Mouse (Mus musculus) mouse trophoblast stem cell (cell line): ENCODE data around the gene Olfr986.
"Not testable (repeated sequence)": the region's sequence is repeated elsewhere in the genome, so short reads cannot be mapped to it uniquely, and the experiment has no call there.

Experiments used
- in situ Hi-C, 2 experiments: fragments of 300-500 bp; cut with MseI, MboI; formaldehyde crosslinking; loops; 2 replicates in 1 of 2; 3 replicates in 1 of 2; pipeline ENCODE4 v1.15.1; 2025

Gene Olfr986

GRCm38 (mm10) chr9:40180620-40181019 is at the start of gene Olfr986:
Olfr986 (plus strand) TSS chr9:40180920.
- in situ Hi-C loops: no loop called here

DNA sequence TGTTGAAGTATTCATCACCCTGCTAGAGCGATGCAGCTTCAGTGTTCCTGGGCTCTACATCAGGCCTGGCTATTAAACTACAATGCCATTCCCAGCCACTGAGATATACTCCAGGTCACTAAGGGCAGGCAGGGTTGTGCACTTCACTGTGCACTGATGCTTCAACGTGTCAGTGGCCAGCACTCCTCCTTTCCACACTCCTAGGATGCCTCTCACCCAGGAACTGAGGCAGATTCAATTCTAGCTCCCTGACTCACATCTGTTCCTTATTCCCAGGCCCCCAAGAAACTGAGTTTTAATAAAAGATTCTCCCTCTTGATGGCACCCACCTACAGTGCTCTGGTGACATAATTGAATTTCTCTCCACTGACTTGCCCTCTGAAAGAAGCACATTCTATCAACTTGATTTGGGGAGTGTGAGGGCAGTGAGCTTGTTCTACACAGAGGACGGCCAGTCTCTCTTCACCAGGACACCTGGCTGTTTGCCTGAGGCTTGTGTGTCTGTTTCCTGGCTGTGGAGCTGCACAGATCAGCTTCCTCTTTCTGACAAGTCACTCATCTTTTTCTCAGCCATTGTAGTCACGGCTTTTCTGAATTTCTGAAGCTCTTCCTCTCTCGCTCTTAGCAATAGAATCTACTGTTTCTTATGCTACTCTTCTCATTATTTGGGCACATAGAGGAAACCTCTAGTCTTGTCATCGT is 43.6 kb upstream of the Olfr986 start:
- in situ Hi-C loops: no loop called here

- in situ Hi-C loops: no loop called here
Observed at GRCm38 (mm10) chr9:40139484-40139883, 41.2 kb upstream of the Olfr986 start.

- in situ Hi-C loops: no loop called here
Observed at GRCm38 (mm10) chr9:40141544-40141943, 39.2 kb upstream of the Olfr986 start.

DNA sequence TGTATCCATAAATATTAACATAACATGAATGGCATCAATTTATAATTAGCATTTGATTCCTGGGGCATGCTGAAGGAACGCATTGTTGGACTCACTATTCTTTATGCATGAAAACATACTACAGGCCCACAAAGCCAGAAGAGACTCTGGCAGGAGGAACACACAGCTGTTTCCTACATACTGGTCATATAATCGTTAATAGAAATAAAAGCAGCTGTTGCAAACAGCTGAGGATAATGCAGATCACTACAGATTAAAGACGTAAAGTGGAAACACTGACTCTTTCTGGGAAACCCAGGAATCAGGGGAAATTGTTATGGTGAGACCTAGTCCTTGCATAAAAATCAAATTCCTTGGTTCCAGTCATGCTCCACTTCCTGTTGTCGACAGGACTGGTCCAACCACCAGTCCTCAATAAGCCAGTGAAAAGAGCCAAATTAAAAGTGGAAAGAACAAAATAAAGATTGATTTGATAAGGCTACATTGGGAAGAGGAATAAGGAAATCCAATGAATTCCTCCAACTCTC is 25.5 kb upstream of the Olfr986 start:
- in situ Hi-C loops: no loop called here

DNA sequence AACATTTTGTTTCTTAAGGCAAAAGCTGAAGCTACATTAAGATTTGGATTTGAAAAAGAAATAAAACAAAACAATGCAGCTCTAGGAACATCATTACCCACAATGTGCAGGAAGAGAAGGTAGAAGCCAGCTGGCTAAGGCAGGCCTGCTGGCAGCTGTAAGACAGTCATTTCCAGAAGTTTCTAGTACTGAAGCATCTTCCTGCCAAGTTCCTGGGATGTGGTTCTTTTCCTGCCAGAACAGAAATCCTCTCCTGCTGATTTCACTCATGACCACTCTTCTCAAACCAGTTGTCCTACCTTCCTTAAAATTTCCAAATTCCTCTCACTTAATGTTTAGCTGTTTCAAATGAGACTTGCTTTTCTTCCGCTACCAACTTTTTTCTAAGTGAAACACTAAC is 14.3 kb upstream of the Olfr986 start:
- in situ Hi-C loops: no loop called here

DNA sequence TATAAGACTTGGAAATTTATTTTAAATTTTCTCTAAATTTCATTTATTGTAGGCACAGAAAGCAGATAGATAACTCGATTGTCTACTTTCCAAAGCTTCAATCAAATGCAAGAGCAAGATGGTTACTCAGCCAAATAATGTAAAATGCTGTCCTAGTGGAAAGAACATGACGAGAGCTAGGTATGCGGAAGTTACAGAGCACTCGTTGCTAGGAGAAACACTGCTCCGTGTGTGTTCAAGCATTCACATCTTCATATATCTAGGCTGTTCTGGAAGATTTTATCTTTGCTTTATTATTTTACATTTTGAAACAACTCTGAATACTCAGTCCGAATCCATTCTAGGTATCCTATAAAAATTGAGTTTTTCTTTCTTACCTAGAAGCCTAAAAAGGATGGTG is 3.7 kb upstream of the Olfr986 start:
- in situ Hi-C loops: no loop called here

- in situ Hi-C loops: not testable (repeated sequence)
Observed at GRCm38 (mm10) chr9:40185166-40185565, 4.4 kb downstream of the Olfr986 start.

- in situ Hi-C loops: no loop called here
Observed at GRCm38 (mm10) chr9:40191086-40191876, 10.6 kb downstream of the Olfr986 start.

DNA sequence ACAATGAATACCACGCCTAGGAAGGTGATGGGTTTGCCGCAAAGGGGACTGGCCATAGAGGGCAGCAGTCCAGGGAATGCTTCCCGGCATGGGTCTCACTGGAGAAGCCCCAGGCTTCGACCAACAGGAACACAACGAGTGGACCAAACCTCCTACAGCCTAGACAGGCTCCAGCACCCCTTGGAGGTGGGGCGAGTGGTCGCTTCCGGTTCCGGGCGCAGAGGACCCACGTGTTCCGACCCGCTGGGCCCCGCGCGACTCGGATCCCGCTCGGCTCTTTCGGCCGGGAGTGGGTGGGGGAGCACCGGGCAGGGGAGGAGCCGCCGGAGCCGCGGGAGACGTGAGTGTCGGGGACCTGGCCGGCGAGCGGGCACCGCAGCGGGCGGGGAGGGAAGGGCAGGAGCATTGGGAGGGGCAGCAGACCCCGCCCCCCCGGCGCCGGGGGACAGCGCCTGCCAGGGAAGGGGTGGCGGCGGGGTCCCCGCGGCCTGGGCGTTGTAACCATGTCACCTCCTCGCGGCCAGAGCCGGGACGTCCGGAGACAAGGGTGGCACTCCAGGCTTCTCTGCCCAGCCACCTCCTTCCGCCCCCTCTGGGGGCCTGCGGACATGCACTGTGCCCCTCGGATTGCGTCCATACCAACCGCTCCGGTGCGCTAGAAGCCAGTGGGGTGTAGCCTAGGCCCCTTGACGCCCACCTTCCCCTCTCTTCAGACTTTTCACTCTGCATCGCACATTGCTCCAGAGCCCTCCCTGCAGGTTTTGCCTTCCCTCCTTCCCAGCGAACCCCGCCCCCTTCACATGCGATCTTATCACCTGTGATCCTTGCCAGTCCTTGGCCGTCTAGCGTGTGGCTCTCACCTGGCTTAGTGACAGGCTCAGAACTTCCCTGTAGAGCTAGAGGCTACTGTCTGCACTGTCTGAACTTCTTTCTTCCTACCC is 11.6 kb downstream of the Olfr986 start, which contains the start of gene Zfp202:
TSS of gene Zfp202 (plus strand) at position 219 of the 941 bp plus-strand sequence.
- in situ Hi-C loops: no loop called here

DNA sequence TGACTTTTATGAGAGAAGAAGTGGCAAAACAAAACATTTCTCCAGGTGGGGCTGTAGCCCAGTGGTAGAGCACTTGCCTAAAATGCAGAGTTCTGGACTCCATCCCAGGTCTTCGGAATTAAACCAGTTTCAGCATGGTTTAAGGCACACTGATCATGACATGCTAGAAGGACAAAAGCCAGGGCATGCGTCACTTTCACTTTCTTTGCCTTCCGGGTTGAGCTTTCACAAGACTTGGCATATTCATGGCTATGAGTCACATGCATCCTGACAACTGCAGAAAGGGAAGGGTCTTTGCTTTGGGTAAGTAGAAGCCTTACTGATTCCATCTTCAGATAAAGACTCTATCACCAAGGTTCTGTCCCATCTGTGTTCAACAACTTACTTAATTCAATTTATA is 15.3 kb downstream of the Olfr986 start:
- in situ Hi-C loops: no loop called here

DNA sequence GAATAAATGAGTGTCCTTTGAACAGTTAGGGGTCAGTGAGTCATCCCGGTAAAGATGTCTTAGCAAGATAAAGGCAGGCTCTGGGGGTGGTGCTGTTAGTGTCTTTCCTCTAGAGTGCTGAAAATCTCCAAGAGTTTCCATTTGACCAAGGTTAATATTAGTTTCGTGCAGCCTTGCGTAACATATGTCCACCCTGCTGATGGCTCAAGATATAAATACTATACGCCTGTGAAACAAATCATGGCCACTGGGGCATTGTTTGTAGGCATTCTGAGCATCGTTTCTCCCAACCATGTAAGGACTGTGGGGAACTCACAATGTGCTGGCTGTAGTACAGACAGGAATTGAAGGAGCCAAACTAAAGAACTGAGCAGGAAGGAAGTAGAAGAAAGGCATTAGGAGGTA is 25.8 kb downstream of the Olfr986 start:
- in situ Hi-C loops: no loop called here

DNA sequence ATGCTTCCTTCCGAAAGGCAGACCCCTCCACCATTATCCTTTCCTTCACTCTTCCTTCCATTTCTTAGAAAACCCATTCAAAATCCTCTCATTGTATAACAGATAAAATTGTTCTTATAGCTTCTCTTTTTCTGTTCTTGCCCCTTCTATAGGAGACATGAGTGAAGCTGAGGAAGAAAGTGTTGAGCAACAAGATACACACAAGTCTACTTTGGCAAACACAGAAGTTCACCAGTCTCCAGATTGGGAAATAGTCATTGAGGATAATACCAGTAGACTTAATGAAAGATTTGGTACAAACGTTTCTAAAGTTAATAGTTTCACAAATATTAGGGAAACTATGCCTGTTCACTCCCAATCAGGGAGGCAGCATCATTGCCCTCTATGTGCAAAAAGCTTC is 30.0 kb downstream of the Olfr986 start:
- in situ Hi-C loops: no loop called here

- in situ Hi-C loops: no loop called here
Observed at GRCm38 (mm10) chr9:40214058-40214457, 33.3 kb downstream of the Olfr986 start.

- in situ Hi-C loops: no loop called here
Observed at GRCm38 (mm10) chr9:40216651-40217050, 35.9 kb downstream of the Olfr986 start.

GRCm38 (mm10) chr9:40224289-40224688 is 43.6 kb downstream of the Olfr986 start:
- in situ Hi-C loops: no loop called here

DNA sequence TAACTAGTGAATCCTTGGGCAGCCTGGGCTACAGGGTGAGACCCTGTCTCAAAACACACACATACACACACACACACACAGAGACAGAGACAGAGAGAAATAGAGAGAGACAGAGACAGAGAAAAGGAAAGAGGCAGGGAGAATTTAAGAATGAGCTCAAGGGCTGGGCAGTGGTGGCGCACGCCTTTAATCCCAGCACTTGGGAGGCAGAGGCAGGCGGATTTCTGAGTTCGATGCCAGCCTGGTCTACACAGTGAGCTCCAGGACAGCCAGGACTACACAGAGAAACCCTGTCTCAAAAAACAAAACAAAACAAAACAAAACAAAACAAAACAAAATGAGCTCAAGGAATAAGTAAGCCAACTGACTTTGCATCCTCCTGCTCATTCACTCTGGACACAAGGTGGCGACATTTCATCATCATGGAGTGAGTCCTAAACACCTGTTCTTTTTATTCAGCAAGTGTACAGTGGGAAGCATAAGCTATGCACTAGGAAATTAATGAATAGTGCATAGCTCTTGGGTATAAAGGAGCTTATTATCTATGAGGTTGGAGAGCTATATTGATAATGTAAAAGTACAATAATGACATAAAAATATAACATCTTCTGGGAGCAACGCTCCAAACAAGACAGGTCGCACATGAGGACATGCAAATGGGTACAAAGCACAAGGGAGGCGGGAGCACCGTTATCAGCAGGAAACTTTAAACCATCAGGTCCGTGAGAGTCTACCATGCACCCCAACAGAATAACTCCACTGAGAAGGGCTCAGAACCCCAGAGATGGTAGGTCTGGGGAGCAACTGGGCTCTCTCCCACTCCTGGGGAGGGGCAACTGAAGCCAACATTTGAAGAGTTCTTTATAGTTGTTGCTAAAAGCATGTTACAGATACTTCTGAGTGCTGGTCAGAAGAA is 47.4 kb downstream of the Olfr986 start:
- in situ Hi-C loops: no loop called here

- in situ Hi-C loops: no loop called here
Observed at GRCm38 (mm10) chr9:40228804-40229331, 48.1 kb downstream of the Olfr986 start.

DNA sequence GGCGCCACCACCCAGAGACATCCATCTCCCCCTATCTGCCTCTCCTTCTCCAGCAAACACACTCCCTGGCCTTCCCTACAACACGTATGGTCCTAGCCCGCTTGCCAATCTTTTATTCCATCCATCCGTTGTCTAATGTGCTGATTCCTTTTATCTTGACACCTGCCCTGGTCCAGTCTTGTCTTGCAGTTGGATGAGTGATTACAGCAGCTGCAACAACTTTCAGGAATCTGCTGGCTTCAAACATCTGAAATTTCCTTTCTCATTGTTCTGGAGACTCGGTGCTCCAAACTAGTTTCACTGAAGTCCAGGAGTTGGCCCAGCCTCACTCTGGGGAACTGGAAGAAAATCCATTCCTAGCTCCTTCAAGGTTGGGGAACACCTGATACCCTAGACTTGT is 48.8 kb downstream of the Olfr986 start:
- in situ Hi-C loops: no loop called here

GRCm38 (mm10) chr9:40231019-40231418 is 50.3 kb downstream of the Olfr986 start:
- in situ Hi-C loops: no loop called here
